Mouse (Mus musculus) layer of hippocampus, adult 11-12 months (tissue): Measurements from ENCODE around the gene Cdc26.

Experiments used
- DNase-seq: peaks from one replicate; pipeline ENCODE4 v3.0.0; 2022; ENCODE audit warnings: low spot score

Gene Cdc26

DNA sequence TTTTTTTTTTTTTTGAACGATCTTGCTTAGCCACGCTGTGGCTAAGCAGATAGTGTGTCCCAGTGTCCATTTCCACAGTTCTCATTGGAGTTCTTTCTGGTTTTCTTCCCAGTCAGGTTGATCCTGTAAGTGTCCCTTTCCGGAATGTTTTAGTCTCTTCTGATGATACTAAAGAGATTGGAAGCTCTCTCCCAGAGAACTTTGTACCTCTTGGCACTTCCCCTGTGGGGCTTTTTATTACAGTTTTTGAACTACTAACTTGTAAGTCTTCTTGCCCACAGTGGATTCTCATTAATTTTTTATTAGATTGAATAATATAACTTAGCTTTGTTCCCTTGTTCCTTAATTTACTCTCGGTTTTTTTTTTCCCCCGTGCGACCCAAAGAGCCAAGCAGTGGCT, 46.9 kb downstream of the Cdc26 start:
- no peak for DNase-seq

DNA sequence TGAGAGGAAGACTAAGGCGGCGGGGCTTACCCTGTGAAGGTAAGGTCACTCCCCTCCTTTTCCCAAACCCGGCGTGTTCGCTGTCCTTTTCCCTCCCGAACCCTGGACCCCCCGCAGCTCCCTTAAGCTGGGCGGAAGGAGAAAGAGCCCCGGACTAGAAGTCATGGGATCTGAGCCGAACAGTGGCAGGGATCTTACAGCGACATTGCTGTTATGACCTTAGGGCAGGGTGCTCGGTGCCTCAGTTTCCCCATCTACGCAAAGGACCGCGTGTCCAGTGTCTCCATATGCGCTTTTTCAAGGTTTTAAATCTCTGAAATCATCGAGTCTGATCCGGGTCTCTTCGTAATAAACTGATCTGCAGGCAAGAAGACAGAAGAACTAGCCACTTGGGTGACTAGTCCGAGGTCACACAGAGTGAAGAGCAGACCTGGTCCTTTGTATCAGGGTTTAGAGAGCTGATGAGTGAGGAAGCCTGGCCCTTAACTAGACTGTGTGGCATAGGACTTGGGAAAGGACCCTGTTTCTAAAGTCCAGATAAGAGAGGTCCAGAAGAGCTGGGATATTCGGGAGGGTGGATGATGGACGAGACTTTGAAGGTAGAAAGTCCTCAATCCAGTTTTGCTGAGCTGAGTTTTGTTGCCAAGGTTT, 47.5 kb downstream of the Cdc26 start:
- DNase-seq: no peak

DNA sequence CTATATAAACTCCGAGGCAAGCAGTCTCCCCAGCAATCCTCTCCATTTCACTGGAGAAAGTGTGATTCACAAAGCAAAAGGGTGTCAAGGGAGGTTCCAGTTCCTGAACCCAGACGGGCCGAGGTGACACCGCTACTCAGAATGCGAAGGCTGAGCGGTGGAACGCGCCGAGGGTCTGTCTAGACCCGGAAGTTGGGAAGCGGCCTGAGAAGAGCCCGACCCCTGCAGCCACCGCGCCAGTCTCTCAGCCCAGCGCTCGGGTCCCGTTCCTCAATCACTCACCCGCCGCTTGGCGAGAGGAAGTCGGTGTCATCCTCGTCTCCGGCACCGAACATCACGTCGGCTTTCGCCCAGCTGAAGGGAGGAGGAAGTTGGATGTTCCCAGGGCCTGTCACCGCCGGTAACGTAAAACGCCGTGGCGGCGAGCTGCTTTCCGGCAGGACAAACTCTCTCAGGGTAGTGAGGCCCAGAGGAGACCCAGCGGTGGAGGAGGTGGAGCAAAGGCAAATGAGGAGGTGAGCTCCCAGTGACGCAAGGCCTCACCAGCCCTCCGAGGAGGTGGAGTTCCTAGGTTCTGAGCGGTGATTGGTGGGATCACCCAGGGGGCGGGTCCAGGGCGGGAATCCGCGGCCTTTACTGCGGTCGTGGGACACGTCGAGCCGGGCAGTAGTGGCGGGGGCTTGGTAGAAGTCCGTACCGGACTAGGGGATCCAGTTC, 48.2 kb downstream of the Cdc26 start, which contains the start of the genes Fkbp15 and Slc31a1:
TSS of gene Fkbp15 (minus strand) at position 461 of the 717 bp plus-strand sequence.
TSS of gene Slc31a1 (plus strand) at position 640 of the 717 bp plus-strand sequence.
- DNase-seq: peak; percentile 97

DNA sequence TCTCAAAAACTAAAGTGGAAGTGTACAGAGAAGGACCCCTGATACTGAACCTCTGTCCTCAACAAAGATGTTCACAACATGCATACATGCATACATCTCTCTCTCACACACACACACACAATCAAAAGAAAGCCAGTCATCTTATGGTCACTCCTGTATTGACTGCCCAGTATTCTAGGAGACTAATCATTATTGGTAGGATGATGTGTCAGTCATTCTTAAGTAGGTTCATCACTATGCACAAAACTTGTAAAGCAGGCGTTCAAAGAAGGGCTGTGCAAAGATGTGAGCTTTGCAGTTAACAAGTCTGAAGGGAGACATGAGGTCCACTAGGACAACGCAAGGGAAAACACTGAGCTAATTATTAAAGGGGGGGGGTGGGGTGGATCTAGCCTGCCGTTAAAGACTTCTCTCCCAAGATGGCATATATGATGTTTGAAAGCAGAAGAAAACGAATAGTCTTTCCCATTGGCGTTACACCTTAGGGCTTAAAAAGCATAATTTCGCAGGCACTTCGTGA, 49.1 kb downstream of the Cdc26 start:
- DNase-seq: no peak

DNA sequence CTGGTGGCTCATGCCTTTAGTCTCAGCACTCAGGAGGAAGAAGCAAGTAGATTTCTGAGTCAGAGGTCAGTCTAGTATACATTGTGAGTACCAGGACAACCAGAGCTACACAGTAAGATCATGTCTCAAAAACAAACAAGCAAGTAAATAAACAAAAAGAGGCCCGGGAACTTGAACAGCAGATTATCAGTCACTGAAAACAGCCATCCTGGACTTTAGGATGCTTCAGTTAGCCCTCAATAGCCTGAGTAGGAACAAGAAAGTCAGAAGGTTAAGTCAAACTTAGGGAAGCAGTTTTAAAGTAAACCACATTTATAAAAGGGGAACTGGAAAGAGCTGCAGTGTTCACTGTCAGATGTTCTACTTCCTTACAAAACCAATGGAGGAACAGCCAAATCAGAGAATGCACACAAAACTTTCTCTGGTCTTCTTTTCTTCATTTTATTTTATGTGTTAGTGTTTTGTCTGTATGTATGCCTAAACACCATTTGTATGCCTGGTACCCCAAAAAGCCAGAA, 50.8 kb downstream of the Cdc26 start:
- DNase-seq: no peak

DNA sequence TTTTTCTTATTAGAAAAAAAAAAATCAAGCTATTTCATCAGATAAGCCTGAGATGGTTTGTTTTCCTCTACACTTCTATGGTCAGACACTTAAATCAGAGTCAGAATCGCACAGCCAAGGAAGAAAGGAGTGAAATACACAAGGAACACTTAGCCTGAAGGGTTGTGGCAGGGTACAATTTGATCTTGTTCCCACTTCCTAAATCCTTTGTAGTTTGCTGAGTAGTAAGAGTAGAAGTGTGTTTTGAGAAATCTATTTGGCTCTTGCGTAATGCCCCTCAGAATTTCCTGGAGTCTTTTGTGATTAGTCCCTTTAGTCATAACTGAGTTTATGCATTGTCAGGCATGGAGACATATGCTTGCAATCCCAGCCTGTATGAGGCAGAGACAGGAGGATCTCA, 59.1 kb downstream of the Cdc26 start:
- DNase-seq: no peak

DNA sequence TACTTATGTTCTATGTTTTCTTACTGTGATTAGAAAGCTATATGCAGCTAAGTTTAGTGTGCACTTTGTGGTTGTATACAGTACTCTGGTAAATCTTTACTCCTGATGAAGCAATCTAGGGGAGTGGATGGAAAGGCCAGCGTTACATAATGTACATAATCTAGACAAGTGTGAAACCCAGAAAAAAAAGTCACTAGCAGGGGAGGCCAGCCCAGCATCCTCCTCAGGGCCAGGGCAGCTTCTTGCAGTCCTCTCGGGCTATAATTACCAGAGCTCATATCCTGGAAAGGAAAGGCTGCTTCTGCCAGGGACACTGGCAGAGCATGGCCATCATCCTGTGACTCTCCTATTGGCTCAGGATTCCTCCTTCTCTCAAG, 60.1 kb downstream of the Cdc26 start:
- DNase-seq: no peak

DNA sequence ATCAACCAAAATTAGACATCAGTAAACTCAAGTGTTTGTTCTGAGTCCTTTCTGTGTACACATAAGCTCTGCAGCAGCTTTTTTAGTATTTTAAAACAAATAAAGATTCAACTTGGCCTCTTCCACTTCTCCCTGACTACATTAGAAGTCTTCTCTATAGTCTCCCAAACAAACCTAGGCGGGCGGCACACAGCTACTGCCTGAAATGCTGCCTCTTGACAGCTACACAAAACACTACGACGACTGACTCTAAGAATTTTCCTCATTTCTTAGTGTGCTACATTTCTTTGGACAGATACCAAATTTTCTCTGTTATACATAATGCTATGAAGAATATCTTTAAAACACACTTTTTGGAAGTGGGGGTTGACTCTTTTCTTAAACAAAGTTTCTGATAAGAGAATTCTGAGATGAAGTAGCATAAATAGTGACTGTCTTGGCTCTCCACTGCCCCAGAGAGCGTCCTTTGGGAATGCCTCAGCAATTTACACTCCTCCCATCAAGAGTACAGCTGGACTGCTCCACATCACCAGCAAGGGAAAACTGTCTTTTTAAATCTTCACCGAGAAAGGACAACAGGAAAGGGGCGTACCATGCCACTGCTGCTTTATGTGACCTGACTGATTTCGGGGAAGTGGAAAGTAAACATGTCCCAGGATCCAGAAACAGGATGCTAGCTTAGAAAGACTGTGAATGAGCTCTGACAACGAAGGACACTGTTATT, 60.7 kb downstream of the Cdc26 start:
- DNase-seq: no peak

DNA sequence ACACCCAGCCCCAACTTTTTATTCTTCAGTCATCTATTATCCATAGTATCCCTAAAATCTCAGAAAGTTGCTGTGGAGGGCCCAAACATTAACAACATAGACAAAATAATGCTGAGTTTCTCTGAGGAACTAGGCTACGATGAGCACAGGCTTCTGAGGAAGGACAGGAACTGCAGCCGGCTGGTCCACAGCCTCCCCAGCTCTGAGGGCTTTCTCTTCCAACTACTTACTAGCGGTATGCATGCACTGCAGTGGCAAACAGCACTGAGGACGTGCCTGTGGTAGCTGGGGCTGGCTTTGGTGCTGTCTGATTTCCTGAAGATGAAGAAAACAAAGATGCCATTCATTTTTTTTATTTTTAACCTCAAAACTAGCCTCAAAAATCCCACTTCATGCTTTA, 62.6 kb downstream of the Cdc26 start:
- DNase-seq: no peak

DNA sequence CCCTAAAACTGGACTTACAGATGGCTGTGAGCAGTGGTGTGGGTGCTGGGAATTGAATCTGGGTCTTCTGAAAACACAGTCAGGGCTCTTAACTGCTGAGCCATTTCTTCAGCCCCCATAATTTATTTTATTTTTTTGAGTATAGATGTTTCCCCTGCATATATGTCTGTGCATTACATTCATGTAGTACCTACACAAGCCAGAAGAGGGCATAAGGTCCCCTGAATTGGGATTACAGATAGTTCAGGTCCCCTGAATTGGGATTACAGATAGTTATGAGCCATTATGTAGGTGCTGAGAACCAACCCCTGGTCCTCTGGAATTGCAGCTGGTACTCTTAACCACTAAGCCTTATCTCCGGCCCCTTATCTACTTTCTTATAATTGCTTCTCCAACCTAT, 64.4 kb downstream of the Cdc26 start:
- no peak for DNase-seq

DNA sequence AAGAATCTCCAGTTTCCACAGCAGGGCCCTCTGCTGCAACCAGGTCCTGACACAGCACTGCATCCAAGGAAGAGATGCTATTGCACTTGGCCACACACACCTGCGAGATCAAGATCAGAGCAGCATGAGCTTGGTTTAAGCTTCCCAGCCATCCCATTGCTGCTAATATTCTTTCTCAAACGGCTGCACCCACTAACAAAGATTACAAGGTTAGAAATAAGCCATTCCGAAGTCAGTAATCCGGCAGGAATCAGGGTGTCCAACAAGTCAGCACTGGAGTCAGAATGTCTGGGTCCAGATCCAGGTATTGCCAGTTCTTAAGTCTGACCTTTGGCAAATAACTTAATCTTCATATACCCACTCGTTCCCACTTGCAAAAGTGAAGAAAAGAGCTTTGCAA, 69.9 kb downstream of the Cdc26 start:
- DNase-seq: no peak
